Mouse (Mus musculus): ENCODE measurements around the gene Chek2. TPM values are rescaled to one million over a fixed set of nuclear protein-coding genes. Genes with fewer than 3 reads are reported as not detected.

Chek2 gene
- total and polyA plus RNA-seq, 3 experiments, result 25.0 to 41.6 (median 27.6) TPM

DNA sequence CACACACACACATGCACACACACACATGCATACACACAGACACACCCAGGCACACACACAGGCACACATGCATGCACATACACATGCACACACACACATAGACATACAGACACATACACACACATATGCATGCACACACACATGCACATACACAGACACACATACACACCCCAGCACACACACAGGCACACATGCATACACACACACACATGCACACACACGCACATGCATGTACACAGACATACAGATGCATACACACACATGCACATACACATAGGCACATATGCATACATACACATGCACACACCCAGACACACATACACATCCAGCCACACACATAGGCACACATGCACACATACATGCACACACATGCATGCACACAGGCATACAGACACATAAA, 66.9 kb downstream of the Chek2 start:
- peak overlapping the region in 1 of 3 experiments; percentile 0 for H3K4me3 ChIP-seq (replicated peaks in 1 of 3; ENCODE audit: low read depth in 2 of 3, low read length in 2 of 3, poor library complexity in 1 of 3)
- in situ Hi-C loops (cut with MboI; ENCODE audit: low pct_ligation_motif_present, low pct_unique_long_range_greater_than_20kb, low sequenced_read_pairs) (no loop called here), dilution Hi-C loops (cut with MboI; ENCODE audit: extremely low pct_ligation_motif_present, extremely low pct_unique_long_range_greater_than_20kb, low sequenced_read_pairs) (no loop called here)
- no peak overlapping the region for H3K9ac ChIP-seq (ENCODE audit: insufficient read depth, low read depth)
- no peaks in the 10 kb centered on the region for H3K79me2 ChIP-seq (replicated peaks; ENCODE audit: control insufficient read depth, extremely low read depth, insufficient read depth, poor library complexity, severe bottlenecking)
- peaks cover 0 to 4% of the 10 kb centered on the region in 2 experiments; a peak in 2 of 4 replicates for H3K4me1 ChIP-seq (ENCODE audit: control insufficient read depth in 1 of 2, insufficient read depth in 2 of 2)
- no peak overlapping the region; the same call in 1 of the 2 replicates for H3K27ac ChIP-seq (ENCODE audit: insufficient read depth, low read depth)
- H3K4me2 ChIP-seq (ENCODE audit: insufficient read depth, low read depth, poor library complexity, severe bottlenecking), result no peak overlapping the region
- H3K36me3 ChIP-seq (replicated peaks in 1 of 2; ENCODE audit: control insufficient read depth in 1 of 2, insufficient read depth in 1 of 2, low read length in 1 of 2), result peaks cover 0 to 6% of the 10 kb centered on the region in 2 experiments
- no peak for DNase-seq (ENCODE audit: extremely low read depth)
- no peak for TF ChIP-seq CTCF (conservative IDR thresholded peaks at IDR 0.05 in 1 of 2, IDR thresholded peaks at IDR 0.05 in 1 of 2; ENCODE audit: low read depth in 2 of 2, low read length in 2 of 2)
- TF ChIP-seq PAX5 (IDR thresholded peaks at IDR 0.05; ENCODE audit: low read length), result 0 out of 2 replicates have a peak, but pooled peaks have one; percentile 14
- no peaks in the 10 kb centered on the region for H3K27me3 ChIP-seq (replicated peaks)
- no peaks in the 10 kb centered on the region for H3K9me3 ChIP-seq (replicated peaks; ENCODE audit: low read length)

DNA sequence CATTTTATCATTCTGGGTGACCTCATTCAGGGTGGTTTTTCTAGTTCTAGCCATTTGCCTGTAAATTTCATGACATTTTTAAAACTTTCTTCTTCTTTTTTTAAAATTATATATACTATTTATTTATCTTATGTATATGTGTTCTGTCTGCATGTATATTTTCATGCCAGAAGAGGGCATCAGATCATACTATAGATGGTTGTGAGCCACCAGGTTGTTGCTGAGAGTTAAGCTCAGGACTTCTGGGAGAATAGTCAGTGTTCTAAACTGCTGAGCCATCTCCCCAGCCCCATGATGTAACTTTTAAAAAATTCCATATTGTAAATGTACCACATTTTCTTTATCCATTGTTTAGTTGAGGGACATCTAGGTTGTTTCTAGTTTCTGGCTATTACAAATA, 69.1 kb downstream of the Chek2 start:
- TF ChIP-seq CTCF (conservative IDR thresholded peaks at IDR 0.05 in 1 of 2, IDR thresholded peaks at IDR 0.05 in 1 of 2; ENCODE audit: low read depth in 2 of 2, low read length in 2 of 2) (0 out of 4 replicates have a peak, but pooled peaks of 1 of the 2 experiments have one; percentile 5), UBTF (IDR thresholded peaks at IDR 0.05; ENCODE audit: low read depth, low read length) (no peak)
- peaks cover 0 to 6% of the 10 kb centered on the region in 2 experiments for H3K36me3 ChIP-seq (replicated peaks in 1 of 2; ENCODE audit: control insufficient read depth in 1 of 2, insufficient read depth in 1 of 2, low read length in 1 of 2)
- peaks cover 0 to 4% of the 10 kb centered on the region in 2 experiments; a peak in 2 of 4 replicates for H3K4me1 ChIP-seq (ENCODE audit: control insufficient read depth in 1 of 2, insufficient read depth in 2 of 2)
- in situ Hi-C loops (cut with MboI; ENCODE audit: low pct_ligation_motif_present, low pct_unique_long_range_greater_than_20kb, low sequenced_read_pairs) (no loop called here), dilution Hi-C loops (cut with MboI; ENCODE audit: extremely low pct_ligation_motif_present, extremely low pct_unique_long_range_greater_than_20kb, low sequenced_read_pairs) (no loop called here)
- no peak overlapping the region for H3K9ac ChIP-seq (ENCODE audit: insufficient read depth, low read depth)
- H3K27me3 ChIP-seq (replicated peaks), result no peaks in the 10 kb centered on the region
- H3K9me3 ChIP-seq (replicated peaks; ENCODE audit: low read length), result no peaks in the 10 kb centered on the region
- no peak overlapping the region for H3K4me2 ChIP-seq (ENCODE audit: insufficient read depth, low read depth, poor library complexity, severe bottlenecking)
- H3K27ac ChIP-seq (ENCODE audit: insufficient read depth, low read depth), result no peak overlapping the region
- H3K79me2 ChIP-seq (replicated peaks; ENCODE audit: control insufficient read depth, extremely low read depth, insufficient read depth, poor library complexity, severe bottlenecking), result no peaks in the 10 kb centered on the region
- H3K4me3 ChIP-seq (replicated peaks in 1 of 3; ENCODE audit: low read depth in 2 of 3, low read length in 2 of 3, poor library complexity in 1 of 3), result no peak overlapping the region
- no peak for DNase-seq (ENCODE audit: extremely low read depth)

DNA sequence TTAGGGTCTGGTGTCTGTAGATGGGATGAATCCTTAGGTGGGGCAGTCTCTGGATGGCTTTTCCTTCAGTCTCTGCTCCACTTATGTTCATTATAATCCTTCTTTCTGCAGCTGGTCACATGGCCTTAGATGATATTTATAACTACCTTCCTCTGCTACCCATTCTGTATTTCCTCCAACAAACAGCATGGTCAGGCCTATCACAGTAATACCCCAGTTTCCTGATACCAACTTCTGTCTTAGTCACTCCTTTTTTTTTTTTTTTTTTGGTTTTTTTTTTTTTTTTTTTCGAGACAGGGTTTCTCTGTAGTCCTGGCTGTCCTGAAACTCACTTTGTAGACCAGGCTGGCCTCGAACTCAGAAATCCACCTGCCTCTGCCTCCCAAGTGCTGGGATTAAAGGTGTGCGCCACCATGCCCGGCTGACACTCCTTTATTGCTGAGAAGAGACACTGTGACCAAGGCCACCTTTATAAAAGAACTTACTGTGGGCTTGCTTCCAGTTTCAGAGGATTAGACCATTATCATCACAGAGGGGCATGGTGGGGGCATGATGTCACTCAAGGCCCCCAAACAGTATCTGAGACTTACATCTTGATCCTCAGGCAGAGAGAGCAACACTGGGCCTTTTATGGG, 70.3 kb downstream of the Chek2 start:
- DNase-seq (ENCODE audit: extremely low read depth), result no peak
- Histone ChIP-seq H3K27me3 (replicated peaks) (no peaks in the 10 kb centered on the region), H3K4me3 (replicated peaks in 1 of 3; ENCODE audit: low read depth in 2 of 3, low read length in 2 of 3, poor library complexity in 1 of 3) (no peak overlapping the region), H3K4me2 (ENCODE audit: insufficient read depth, low read depth, poor library complexity, severe bottlenecking) (no peak overlapping the region), H3K4me1 (ENCODE audit: control insufficient read depth in 1 of 2, insufficient read depth in 2 of 2) (peaks cover 0 to 4% of the 10 kb centered on the region in 2 experiments; a peak in 2 of 4 replicates), H3K9ac (ENCODE audit: insufficient read depth, low read depth) (no peak overlapping the region), H3K36me3 (replicated peaks in 1 of 2; ENCODE audit: control insufficient read depth in 1 of 2, insufficient read depth in 1 of 2, low read length in 1 of 2) (peaks cover 0 to 6% of the 10 kb centered on the region in 2 experiments), H3K9me3 (replicated peaks; ENCODE audit: low read length) (no peaks in the 10 kb centered on the region), H3K27ac (ENCODE audit: insufficient read depth, low read depth) (no peak overlapping the region), H3K79me2 (replicated peaks; ENCODE audit: control insufficient read depth, extremely low read depth, insufficient read depth, poor library complexity, severe bottlenecking) (no peaks in the 10 kb centered on the region)
- dilution Hi-C loops (cut with MboI; ENCODE audit: extremely low pct_ligation_motif_present, extremely low pct_unique_long_range_greater_than_20kb, low sequenced_read_pairs) (no loop called here), in situ Hi-C loops (cut with MboI; ENCODE audit: low pct_ligation_motif_present, low pct_unique_long_range_greater_than_20kb, low sequenced_read_pairs) (no loop called here)
- no peak for TF ChIP-seq ZNF384 (IDR thresholded peaks at IDR 0.05; ENCODE audit: low read depth, low read length)

DNA sequence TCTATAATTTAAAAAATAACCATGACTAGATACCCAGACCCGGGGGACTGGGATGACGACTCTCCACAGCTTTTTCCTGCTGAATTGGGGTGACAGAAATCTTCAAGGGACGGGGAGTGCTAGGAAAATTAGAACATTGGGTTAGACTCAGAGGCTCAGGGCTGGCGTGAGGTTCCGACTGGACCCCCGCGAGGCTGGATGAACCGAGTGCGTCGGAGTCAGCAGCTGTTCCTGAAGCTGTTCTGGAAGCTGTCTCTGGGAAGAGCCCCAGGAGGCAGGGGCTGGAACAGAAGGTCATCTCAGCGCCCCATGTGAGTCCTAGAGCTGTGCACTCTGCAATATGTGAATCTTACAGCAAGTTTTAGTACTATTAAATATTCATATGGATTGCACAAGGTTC, 75.1 kb downstream of the Chek2 start:
- H3K27ac ChIP-seq (ENCODE audit: insufficient read depth, low read depth), result no peak overlapping the region
- in situ Hi-C loops (cut with MboI; ENCODE audit: low pct_ligation_motif_present, low pct_unique_long_range_greater_than_20kb, low sequenced_read_pairs) (no loop called here), dilution Hi-C loops (cut with MboI; ENCODE audit: extremely low pct_ligation_motif_present, extremely low pct_unique_long_range_greater_than_20kb, low sequenced_read_pairs) (no loop called here)
- H3K27me3 ChIP-seq (replicated peaks), result no peaks in the 10 kb centered on the region
- no peaks in the 10 kb centered on the region for H3K9me3 ChIP-seq (replicated peaks; ENCODE audit: low read length)
- DNase-seq (ENCODE audit: extremely low read depth), result no peak
- no peak overlapping the region for H3K4me3 ChIP-seq (replicated peaks in 1 of 3; ENCODE audit: low read depth in 2 of 3, low read length in 2 of 3, poor library complexity in 1 of 3)
- no peak overlapping the region for H3K4me2 ChIP-seq (ENCODE audit: insufficient read depth, low read depth, poor library complexity, severe bottlenecking)
- no peaks in the 10 kb centered on the region for H3K79me2 ChIP-seq (replicated peaks; ENCODE audit: control insufficient read depth, extremely low read depth, insufficient read depth, poor library complexity, severe bottlenecking)
- H3K4me1 ChIP-seq (ENCODE audit: control insufficient read depth in 1 of 2, insufficient read depth in 2 of 2), result no peaks in the 10 kb centered on the region
- H3K9ac ChIP-seq (ENCODE audit: insufficient read depth, low read depth), result no peak overlapping the region
- H3K36me3 ChIP-seq (replicated peaks in 1 of 2; ENCODE audit: control insufficient read depth in 1 of 2, insufficient read depth in 1 of 2, low read length in 1 of 2), result no peaks in the 10 kb centered on the region
- TF ChIP-seq BHLHE40 (IDR thresholded peaks at IDR 0.05; ENCODE audit: low read depth, low read length) (no peak), MAX (IDR thresholded peaks at IDR 0.05; ENCODE audit: low read length) (no peak), MAFK (IDR thresholded peaks at IDR 0.05; ENCODE audit: insufficient replicate concordance, low read length) (no peak), NELFE (IDR thresholded peaks at IDR 0.05; ENCODE audit: low read depth, low read length) (no peak), IRF4 (IDR thresholded peaks at IDR 0.05; ENCODE audit: low read depth, low read length) (no peak), JUND (conservative IDR thresholded peaks at IDR 0.05; ENCODE audit: low read depth, low read length) (no peak), ZMIZ1 (IDR thresholded peaks at IDR 0.05; ENCODE audit: low read depth, low read length) (no peak), ZC3H11A (IDR thresholded peaks at IDR 0.05; ENCODE audit: low read depth, low read length) (no peak), GABPA (IDR thresholded peaks at IDR 0.05; ENCODE audit: insufficient replicate concordance, low read depth, low read length) (no peak), SMC3 (IDR thresholded peaks at IDR 0.05; ENCODE audit: low read depth, low read length) (no peak), ELF1 (IDR thresholded peaks at IDR 0.05; ENCODE audit: low read depth, low read length) (no peak), JUN (IDR thresholded peaks at IDR 0.05; ENCODE audit: insufficient read depth, low read depth, low read length) (no peak), PAX5 (IDR thresholded peaks at IDR 0.05; ENCODE audit: low read length) (no peak), UBTF (IDR thresholded peaks at IDR 0.05; ENCODE audit: low read depth, low read length) (no peak), NRF1 (IDR thresholded peaks at IDR 0.05; ENCODE audit: low read depth, low read length) (no peak), TBP (conservative IDR thresholded peaks at IDR 0.05; ENCODE audit: low read depth, low read length) (no peak)

All from CH12.LX (cell line).